Mouse (Mus musculus): ENCODE measurements around the gene Hdac9. TPM values are rescaled to one million over a fixed set of nuclear protein-coding genes. Genes with fewer than 3 reads are reported as not detected.
A peak's percentile ranks its signal among the peaks of the same experiment; 100 is the strongest.

Gene Hdac9
- total RNA-seq, 2 experiments from 2014 or later: 55.4 to 55.6 TPM

GRCm38 (mm10) chr12:34747266-34747665 lies 169.6 kb downstream of the Hdac9 start:
- intact Hi-C loops (cut with DNase I): no loop called here
- DNase-seq (ENCODE audit: low spot score in 2 of 2): peak in 1 of 2 experiments; percentile 14

DNA sequence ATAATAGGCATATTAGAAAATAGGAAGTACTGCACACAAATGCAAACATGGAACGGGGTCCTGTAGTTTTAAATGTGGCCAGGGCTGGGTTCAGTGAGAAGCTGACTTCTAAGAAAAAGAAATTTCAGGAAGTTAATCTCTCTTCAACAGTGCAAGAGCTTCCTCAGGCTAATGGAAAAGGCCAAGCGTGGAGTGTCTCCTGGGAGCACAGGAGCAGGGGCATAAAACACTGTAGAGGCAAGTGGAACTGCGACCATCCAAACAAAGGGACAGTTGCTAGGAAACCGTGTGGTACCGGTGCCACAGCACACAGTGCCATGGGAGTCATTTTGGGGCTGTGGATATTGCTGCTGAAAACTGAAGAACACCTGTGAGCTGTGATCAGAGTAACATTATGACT lies 191.7 kb downstream of the Hdac9 start:
- no peak for DNase-seq (ENCODE audit: low spot score in 2 of 2)
- intact Hi-C loops (cut with DNase I): no loop called here

GRCm38 (mm10) chr12:34724274-34724673 lies 192.6 kb downstream of the Hdac9 start:
- intact Hi-C loops (cut with DNase I): no loop called here
- DNase-seq (ENCODE audit: low spot score in 2 of 2): no peak

DNA sequence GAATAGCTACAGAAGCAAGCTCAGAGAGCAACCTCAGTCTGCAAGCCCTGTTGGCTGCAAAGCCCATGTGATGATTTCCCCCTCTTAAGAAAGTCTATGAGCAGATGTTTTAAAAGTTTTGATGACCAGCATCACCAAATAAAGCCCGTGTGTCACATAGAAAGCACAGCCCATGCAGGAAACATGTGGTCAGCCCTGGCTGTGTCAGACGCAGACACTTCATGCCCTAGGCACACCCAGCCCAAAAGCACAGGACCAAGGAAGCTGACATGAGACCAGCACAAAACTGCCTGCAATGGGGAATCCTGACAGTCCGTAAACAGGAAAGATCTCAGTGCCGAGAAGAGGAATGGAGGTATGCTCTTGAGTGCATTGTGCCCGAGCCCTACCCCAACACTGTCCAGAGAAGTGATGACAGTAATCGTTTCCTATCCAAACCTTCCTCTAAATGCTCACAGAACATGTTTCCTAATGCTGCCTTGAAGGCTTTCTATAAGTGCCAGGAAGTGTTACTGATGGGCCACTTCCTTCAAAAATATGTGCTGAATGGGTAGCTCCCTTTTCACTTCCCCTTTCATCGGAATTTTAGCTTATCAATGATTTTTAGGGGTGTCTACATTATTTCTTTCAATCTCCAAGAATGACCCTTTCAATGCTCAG lies 193.9 kb downstream of the Hdac9 start:
- DNase-seq (ENCODE audit: low spot score in 2 of 2): no peak
- intact Hi-C loops (cut with DNase I): no loop called here

GRCm38 (mm10) chr12:34720906-34721305 lies 196.0 kb downstream of the Hdac9 start:
- DNase-seq (ENCODE audit: low spot score in 2 of 2): no peak
- intact Hi-C loops (cut with DNase I): no loop called here

- DNase-seq (ENCODE audit: low spot score in 2 of 2): no peak
- intact Hi-C loops (cut with DNase I): no loop called here
These were observed 202.5 kb downstream of the Hdac9 start for GRCm38 (mm10) chr12:34714266-34714939.

DNA sequence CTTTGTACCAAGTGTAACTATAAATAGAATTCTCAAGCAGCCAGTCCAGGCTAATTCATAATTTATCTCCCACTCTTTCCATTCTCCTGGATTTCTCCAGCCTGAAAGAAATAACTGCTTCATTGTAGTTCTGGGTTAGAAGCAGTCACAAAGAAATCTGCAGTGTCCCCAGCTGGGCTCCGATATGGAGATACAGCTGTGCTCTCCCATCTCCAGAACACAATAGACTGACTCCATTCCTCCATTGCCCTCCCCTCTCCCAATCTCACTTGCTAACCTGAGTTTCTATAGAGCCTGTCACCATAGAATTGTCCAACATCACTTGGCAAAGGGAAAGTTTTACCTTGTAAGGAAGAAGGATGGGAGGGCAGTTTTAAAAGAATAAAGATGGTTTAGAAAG lies 218.9 kb downstream of the Hdac9 start:
- intact Hi-C loops (cut with DNase I): no loop called here

GRCm38 (mm10) chr12:34696736-34697135 lies 220.2 kb downstream of the Hdac9 start:
- intact Hi-C loops (cut with DNase I): no loop called here
- no peak for DNase-seq (ENCODE audit: low spot score in 2 of 2)

More for the DNA sequence above, 218.9 kb downstream of the Hdac9 start:
- no peak for DNase-seq (ENCODE audit: low spot score in 2 of 2)

- no peak for DNase-seq (ENCODE audit: low spot score in 2 of 2)
- intact Hi-C loops (cut with DNase I): no loop called here
These were observed 228.0 kb downstream of the Hdac9 start for GRCm38 (mm10) chr12:34688941-34689340.

GRCm38 (mm10) chr12:34683375-34683774 lies 233.5 kb downstream of the Hdac9 start:
- DNase-seq (ENCODE audit: low spot score in 2 of 2): no peak
- intact Hi-C loops (cut with DNase I): no loop called here

GRCm38 (mm10) chr12:34682657-34683056 lies 234.2 kb downstream of the Hdac9 start:
- DNase-seq (ENCODE audit: low spot score in 2 of 2): no peak
- intact Hi-C loops (cut with DNase I): no loop called here

GRCm38 (mm10) chr12:34680576-34680975 lies 236.3 kb downstream of the Hdac9 start:
- intact Hi-C loops (cut with DNase I): no loop called here
- DNase-seq (ENCODE audit: low spot score in 2 of 2): no peak

- intact Hi-C loops (cut with DNase I): no loop called here
- DNase-seq (ENCODE audit: low spot score in 2 of 2): no peak
These were observed 239.8 kb downstream of the Hdac9 start for GRCm38 (mm10) chr12:34677110-34677509.

- intact Hi-C loops (cut with DNase I): no loop called here
- no peak for DNase-seq (ENCODE audit: low spot score in 2 of 2)
These were observed 242.7 kb downstream of the Hdac9 start for GRCm38 (mm10) chr12:34674235-34674634.

DNA sequence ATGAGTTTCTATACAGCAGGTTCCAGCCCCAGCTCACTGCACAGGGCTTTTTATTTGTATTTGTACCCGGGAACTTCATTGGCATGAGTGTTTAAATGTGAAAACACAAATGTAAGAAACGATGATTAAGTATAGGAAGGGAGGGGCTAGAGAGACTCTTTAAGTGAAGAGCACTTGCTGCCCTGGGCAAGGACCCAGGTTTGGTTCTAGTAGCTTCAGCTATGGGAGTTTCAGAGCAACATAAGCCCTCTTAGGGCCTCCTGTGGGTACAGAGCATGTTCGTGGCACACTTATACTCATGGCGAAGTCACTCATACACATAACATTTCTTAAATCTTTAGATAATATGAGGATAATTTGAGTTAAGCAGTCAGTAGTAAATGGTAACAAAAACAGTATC lies 243.4 kb downstream of the Hdac9 start:
- intact Hi-C loops (cut with DNase I): no loop called here
- DNase-seq (ENCODE audit: low spot score in 2 of 2): no peak

GRCm38 (mm10) chr12:34664758-34665157 lies 252.1 kb downstream of the Hdac9 start:
- intact Hi-C loops (cut with DNase I): loop anchor here (1.0 to 5.0 kb wide), 4 partner anchors 118 to 518 kb away; no protein-coding TSS in a partner anchor
- DNase-seq (ENCODE audit: low spot score in 2 of 2): peak; percentile 86 to 92

DNA sequence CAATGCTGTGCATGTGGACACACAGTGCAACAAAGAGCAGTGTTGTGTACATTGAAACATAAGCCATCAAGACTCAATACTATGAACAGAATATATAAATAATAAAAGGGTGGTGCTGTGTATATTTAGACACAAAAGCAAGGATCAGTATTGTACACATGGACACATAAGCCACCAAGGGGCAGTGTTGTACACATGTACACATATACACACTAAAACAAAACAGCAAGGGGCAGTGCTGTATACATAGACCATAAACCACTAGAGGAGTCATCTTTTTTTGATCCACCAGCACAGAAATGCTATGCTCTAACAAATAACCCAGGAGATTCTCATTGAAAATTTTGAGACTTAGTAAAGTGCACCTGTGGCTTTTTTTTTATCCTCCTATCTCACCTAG lies 255.5 kb downstream of the Hdac9 start:
- DNase-seq (ENCODE audit: low spot score in 2 of 2): no peak
- intact Hi-C loops (cut with DNase I): no loop called here

GRCm38 (mm10) chr12:34660027-34660426 lies 256.9 kb downstream of the Hdac9 start:
- no peak for DNase-seq (ENCODE audit: low spot score in 2 of 2)
- intact Hi-C loops (cut with DNase I): no loop called here

GRCm38 (mm10) chr12:34658568-34658967 lies 258.3 kb downstream of the Hdac9 start:
- DNase-seq (ENCODE audit: low spot score in 2 of 2): no peak
- intact Hi-C loops (cut with DNase I): loop anchor here (2.0 to 5.0 kb wide), 5 partner anchors 226 to 1176 kb away; no protein-coding TSS in a partner anchor

- DNase-seq (ENCODE audit: low spot score in 2 of 2): peak; percentile 67 to 69
- intact Hi-C loops (cut with DNase I): loop anchor here (2.0 to 5.0 kb wide), 5 partner anchors 226 to 1175 kb away; no protein-coding TSS in a partner anchor
These were observed 258.8 kb downstream of the Hdac9 start for GRCm38 (mm10) chr12:34658119-34658518.

DNA sequence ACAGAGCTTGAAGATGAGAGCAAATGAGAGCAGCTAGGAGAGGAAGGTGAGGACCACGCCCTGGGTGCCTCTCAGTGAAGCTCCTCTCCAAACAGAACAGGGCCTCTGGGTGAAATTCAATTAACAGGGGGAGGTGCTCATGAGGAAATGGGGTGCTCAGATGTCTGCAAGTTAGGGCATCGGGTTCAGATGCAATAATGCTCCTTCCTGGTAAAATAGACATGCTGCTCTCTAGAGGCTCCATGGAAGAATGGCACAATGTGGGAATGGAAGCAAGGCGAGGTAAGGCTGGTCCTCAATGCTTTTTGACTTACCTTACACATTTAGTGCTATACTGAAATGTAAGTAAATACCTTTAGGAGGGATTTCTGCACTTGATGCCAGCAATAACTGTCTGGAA lies 263.3 kb downstream of the Hdac9 start:
- DNase-seq (ENCODE audit: low spot score in 2 of 2): peak in 1 of 2 experiments; percentile 46
- intact Hi-C loops (cut with DNase I): loop anchor here (5.0 kb wide), 1 partner anchor 201 kb away; no protein-coding TSS in a partner anchor
